Mouse (Mus musculus) embryonic facial prominence, embryonic 15.5 days (tissue): ENCODE measurements at regions not wholly inside any gene's neighbourhood (a gene's known extent, or its start where the extent isn't known, plus 50 kb on each side); places are given as distances from the start of the nearest gene placed in this dataset.

Experiments
- ATAC-seq: fragments of 200-750 bp; cut with Nextera tagmentation; 2 replicates; pipeline ENCODE4 v1.8.0; 2017; ENCODE audit warnings: low read depth, moderate TSS enrichment; ENCODE audit not compliant: insufficient number of reproducible peaks, low FRiP score, low TSS enrichment
- H3K27ac ChIP-seq: fragments of 300-500 bp; sonication (generic); replicated peaks from 2 replicates; pipeline ENCODE4 v1.5.1; 2015; ENCODE audit warnings: mild to moderate bottlenecking, inconsistent platforms
- H3K27me3 ChIP-seq: fragments of 300-500 bp; sonication (generic); 2 replicates; pipeline ENCODE4 v1.6.1; 2015; ENCODE audit warnings: inconsistent platforms
- H3K36me3 ChIP-seq: fragments of 300-500 bp; sonication (generic); 2 replicates; pipeline ENCODE4 v1.6.1; 2015; ENCODE audit warnings: mild to moderate bottlenecking, inconsistent platforms
- H3K4me1 ChIP-seq: fragments of 300-500 bp; sonication (generic); 2 replicates; pipeline ENCODE4 v1.6.1; 2015; ENCODE audit warnings: inconsistent platforms
- H3K4me2 ChIP-seq: fragments of 300-500 bp; sonication (generic); replicated peaks from 2 replicates; pipeline ENCODE4 v1.6.1; 2015; ENCODE audit warnings: mild to moderate bottlenecking, inconsistent platforms
- H3K4me3 ChIP-seq: fragments of 300-500 bp; sonication (generic); replicated peaks from 2 replicates; pipeline ENCODE4 v1.5.1; 2015; ENCODE audit warnings: mild to moderate bottlenecking, inconsistent platforms
- H3K9ac ChIP-seq: fragments of 300-500 bp; sonication (generic); 2 replicates; pipeline ENCODE4 v1.6.1; 2015; ENCODE audit warnings: inconsistent platforms
- H3K9me3 ChIP-seq: fragments of 300-500 bp; sonication (generic); replicated peaks from 2 replicates; pipeline ENCODE4 v1.6.1; 2016; ENCODE audit warnings: inconsistent platforms
- WGBS: fragments of 180-500 bp; shearing (Covaris S2); methylation state at CpG from one replicate; pipeline ENCODE4 v1.1.7; 2015; 5-methylcytosine and 5-hydroxymethylcytosine counted together

GRCm38 (mm10) chr9:112014796-112015195, 220.9 kb downstream of the Arpp21 start:
- no peaks in the 10 kb centered on the region for H3K27me3 ChIP-seq
- WGBS: 58% methylated on average over 6 of the region's 6 CpGs
- no peaks in the 10 kb centered on the region for H3K36me3 ChIP-seq
- no peak overlapping the region for H3K4me2 ChIP-seq
- H3K9ac ChIP-seq: no peak overlapping the region
- no peak overlapping the region for H3K4me3 ChIP-seq
- no peak for ATAC-seq
- no peaks in the 10 kb centered on the region for H3K4me1 ChIP-seq
- no peak overlapping the region for H3K27ac ChIP-seq
- H3K9me3 ChIP-seq: no peaks in the 10 kb centered on the region

- Histone ChIP-seq H3K9ac (no peak overlapping the region), H3K27me3 (no peaks in the 10 kb centered on the region)
- ATAC-seq: no peak
Observed at GRCm38 (mm10) chr9:111994401-111994800, 241.3 kb downstream of the Arpp21 start.

GRCm38 (mm10) chr9:111993844-111994243, 241.9 kb downstream of the Arpp21 start:
- H3K4me3 ChIP-seq: no peak overlapping the region
- H3K4me2 ChIP-seq: no peak overlapping the region
- no peaks in the 10 kb centered on the region for H3K36me3 ChIP-seq
- no peaks in the 10 kb centered on the region for H3K27me3 ChIP-seq
- no peak for ATAC-seq
- H3K9me3 ChIP-seq: no peaks in the 10 kb centered on the region
- no peak overlapping the region for H3K9ac ChIP-seq
- H3K4me1 ChIP-seq: no peaks in the 10 kb centered on the region
- WGBS: 29% methylated on average over 4 of the region's 4 CpGs
- no peak overlapping the region for H3K27ac ChIP-seq

More at GRCm38 (mm10) chr9:111994401-111994800, 241.3 kb downstream of the Arpp21 start:
- whole genome bisulfite sequencing: 37% methylated on average over 4 of the region's 4 CpGs
- no peak overlapping the region for H3K4me3 ChIP-seq
- H3K27ac ChIP-seq: no peak overlapping the region
- no peaks in the 10 kb centered on the region for H3K4me1 ChIP-seq
- no peak overlapping the region for H3K4me2 ChIP-seq
- H3K9me3 ChIP-seq: no peaks in the 10 kb centered on the region
- no peaks in the 10 kb centered on the region for H3K36me3 ChIP-seq

- Histone ChIP-seq H3K4me3 (no peak overlapping the region), H3K27ac (no peak overlapping the region), H3K36me3 (no peaks in the 10 kb centered on the region), H3K27me3 (no peaks in the 10 kb centered on the region), H3K9ac (no peak overlapping the region), H3K9me3 (no peaks in the 10 kb centered on the region), H3K4me2 (no peak overlapping the region), H3K4me1 (no peaks in the 10 kb centered on the region)
- WGBS: 85% methylated on average over 3 of the region's 3 CpGs
- no peak for ATAC-seq
Observed at GRCm38 (mm10) chr9:111990060-111990459, 245.7 kb downstream of the Arpp21 start.

DNA sequence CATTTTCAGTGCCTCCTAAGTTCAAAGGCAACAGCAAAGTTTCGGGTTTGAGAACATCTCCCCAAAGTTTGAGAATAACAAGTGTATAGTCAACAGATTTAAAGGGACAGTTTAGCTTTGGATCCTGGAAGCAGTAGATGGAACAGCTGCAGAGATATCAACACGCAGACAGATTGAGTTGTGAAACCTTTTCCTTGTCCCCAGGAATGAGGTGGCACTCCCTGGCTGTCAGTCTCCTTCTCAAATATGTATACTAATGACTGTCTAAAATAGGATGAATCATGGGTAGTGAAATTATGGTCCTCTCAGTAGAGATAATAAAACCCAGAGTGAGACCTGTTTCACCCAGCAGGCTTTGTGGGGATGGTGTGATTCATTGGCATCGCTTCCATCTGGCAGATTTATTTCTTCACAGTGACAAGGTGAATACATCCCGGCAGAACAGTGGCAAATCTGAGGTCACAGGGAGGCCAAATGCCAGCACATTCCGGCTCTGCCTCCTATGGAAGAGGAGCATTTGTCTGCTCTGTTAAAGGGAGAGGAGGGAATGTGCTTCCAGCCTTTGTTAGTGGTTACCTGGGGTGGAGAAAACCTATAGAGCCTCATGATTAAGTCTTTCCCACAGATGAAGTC, 272.2 kb downstream of the Arpp21 start:
- Histone ChIP-seq H3K4me1 (no peaks in the 10 kb centered on the region), H3K27me3 (no peaks in the 10 kb centered on the region), H3K4me3 (no peak overlapping the region), H3K9me3 (no peaks in the 10 kb centered on the region), H3K27ac (no peak overlapping the region), H3K9ac (no peak overlapping the region), H3K36me3 (no peaks in the 10 kb centered on the region), H3K4me2 (no peak overlapping the region)
- WGBS: 51% methylated on average over 5 of the region's 5 CpGs
- no peak for ATAC-seq

- Histone ChIP-seq H3K4me3 (no peak overlapping the region), H3K4me2 (no peak overlapping the region), H3K9me3 (no peaks in the 10 kb centered on the region), H3K27me3 (no peaks in the 10 kb centered on the region), H3K36me3 (no peaks in the 10 kb centered on the region), H3K4me1 (no peaks in the 10 kb centered on the region), H3K9ac (no peak overlapping the region), H3K27ac (no peak overlapping the region)
- ATAC-seq: no peak
- 48% methylated on average over 2 of the region's 2 CpGs for WGBS
Observed at GRCm38 (mm10) chr9:111957799-111958198, 267.7 kb upstream of the Stac start.

DNA sequence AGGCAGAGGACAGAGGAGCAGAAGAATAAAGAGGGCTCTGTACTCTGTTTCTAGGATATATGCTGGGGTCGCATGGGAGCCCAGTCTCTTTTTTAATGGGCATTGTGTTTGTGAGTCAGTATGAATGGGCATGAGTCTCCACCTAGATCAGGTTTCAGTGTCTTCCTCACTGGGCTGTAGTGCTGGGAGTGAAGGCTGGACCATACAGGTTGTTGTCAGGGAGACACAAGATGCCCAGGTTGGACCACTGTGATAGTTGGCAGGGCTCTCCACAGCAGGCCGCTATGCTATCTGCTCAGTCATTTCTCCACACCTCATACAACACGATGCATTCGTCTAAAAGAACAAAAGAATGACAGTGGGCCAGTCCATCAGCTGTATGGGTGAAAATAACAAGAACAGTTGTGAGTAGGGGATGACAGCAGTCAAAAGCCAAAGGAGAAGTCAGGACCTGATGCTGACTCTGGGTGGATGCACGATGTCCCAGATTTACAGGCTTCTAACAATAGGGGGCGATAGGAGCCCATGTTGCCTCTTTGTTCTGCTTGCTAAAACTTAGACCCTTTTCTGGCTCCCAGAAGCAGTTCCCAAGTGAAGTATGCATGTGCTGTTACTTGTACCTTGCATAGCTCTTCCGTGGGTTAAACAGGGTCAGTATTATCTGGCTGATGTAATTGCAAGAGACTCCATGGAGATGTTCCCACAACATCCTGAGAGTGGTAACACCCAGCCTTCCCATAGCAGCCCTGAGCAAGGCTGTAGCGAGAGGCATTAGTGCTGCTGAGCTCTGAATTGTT, 249.3 kb upstream of the Stac start:
- 35% methylated on average over 8 of the region's 8 CpGs for WGBS
- no peaks in the 10 kb centered on the region for H3K4me1 ChIP-seq
- ATAC-seq: no peak

GRCm38 (mm10) chr9:111932455-111932854, 242.3 kb upstream of the Stac start:
- 69% methylated on average over 6 of the region's 6 CpGs for WGBS
- Histone ChIP-seq H3K9ac (no peak overlapping the region), H3K27ac (no peak overlapping the region), H3K9me3 (no peaks in the 10 kb centered on the region), H3K27me3 (no peaks in the 10 kb centered on the region), H3K4me3 (no peak overlapping the region), H3K4me2 (no peak overlapping the region), H3K36me3 (no peaks in the 10 kb centered on the region), H3K4me1 (no peaks in the 10 kb centered on the region)
- no peak for ATAC-seq

More for the DNA sequence above, 249.3 kb upstream of the Stac start:
- Histone ChIP-seq H3K4me3 (no peak overlapping the region), H3K4me2 (no peak overlapping the region), H3K27ac (no peak overlapping the region), H3K36me3 (no peaks in the 10 kb centered on the region), H3K9me3 (no peaks in the 10 kb centered on the region), H3K9ac (no peak overlapping the region), H3K27me3 (no peaks in the 10 kb centered on the region)

DNA sequence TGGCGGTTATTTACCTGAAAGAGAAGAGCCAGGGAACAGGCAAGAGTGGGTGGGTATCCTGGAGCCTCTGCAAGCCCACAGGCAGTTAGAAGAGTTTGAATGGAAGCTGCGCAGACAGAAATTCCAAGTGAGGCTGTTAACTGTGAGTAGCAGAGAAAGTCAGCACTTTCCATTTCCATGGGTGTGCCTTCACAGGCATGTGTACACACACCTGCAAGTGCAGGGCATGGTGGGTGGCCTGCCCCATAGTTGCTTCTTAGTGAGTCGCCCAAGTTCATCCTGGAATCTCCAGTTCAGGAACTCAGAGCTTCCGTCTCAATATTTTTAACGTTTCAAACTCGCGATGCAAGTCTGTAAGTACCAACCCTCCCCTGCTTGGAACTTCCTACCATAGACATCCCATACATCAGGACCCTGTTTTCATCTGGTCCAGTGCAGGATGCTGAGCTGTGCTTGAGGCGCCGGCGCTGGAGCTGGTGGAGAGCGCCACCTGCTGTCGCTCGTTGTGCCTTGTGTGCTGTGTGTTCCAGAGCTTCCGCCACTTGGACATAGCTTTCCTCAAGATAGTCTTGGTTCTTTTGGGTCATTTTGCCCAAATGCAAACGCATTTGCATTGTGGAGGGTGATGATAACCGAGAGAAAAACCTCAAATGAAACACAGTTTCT, 228.3 kb upstream of the Stac start:
- Histone ChIP-seq H3K9ac (no peak overlapping the region), H3K4me1 (no peaks in the 10 kb centered on the region), H3K27ac (no peak overlapping the region), H3K9me3 (no peaks in the 10 kb centered on the region), H3K4me2 (no peak overlapping the region), H3K4me3 (no peak overlapping the region), H3K27me3 (no peaks in the 10 kb centered on the region), H3K36me3 (no peaks in the 10 kb centered on the region)
- 17% methylated on average over 16 of the region's 16 CpGs for WGBS
- ATAC-seq: peak; percentile 29; the same call in 1 of the 2 replicates

DNA sequence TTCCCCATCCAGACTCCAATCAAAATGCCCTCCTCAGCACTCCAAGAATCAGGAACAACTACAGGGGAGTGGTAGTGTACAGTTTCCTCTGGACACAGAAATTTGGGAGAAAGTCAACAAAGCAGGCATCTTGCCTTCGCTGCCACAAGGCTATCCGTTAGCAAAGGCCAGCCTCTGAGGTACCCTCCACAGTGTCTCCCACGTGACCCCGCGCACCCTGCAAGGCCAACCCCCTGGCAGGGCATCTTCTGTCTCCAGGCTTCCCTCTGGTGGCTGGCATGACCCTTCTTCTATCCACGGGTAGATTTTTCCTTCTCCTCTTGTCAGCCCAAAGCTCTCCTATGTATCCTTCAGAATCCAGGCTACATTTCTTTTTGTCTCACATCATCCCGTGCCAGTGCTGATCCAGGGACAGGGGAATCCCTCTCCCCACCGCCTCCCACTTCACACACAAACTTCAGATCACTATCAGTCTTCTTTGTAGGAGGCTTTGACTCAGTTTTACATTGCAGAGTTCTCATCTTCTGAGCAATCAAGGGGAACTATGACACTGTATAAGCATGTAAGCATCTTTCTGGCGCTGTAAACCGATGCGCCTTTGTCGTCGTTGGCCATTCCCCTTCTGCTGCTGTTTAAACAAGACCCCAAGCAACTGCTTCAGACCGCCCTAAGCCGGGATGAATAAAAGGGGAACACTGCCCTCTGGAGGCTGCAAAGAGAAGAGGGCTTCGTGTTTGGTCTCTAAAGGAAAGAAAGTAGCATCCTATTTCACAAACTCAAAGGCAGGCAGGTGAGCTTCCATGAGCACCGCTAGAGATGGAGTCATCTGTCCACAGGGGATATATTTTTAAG, 226.8 kb upstream of the Stac start:
- Histone ChIP-seq H3K4me1 (no peaks in the 10 kb centered on the region), H3K9ac (no peak overlapping the region), H3K36me3 (no peaks in the 10 kb centered on the region), H3K27me3 (no peaks in the 10 kb centered on the region), H3K27ac (no peak overlapping the region), H3K4me3 (no peak overlapping the region), H3K4me2 (0 out of 2 replicates have a peak overlapping the region, but pooled peaks have one; percentile 17), H3K9me3 (no peaks in the 10 kb centered on the region)
- WGBS: 32% methylated on average over 17 of the region's 17 CpGs
- ATAC-seq: no peak

GRCm38 (mm10) chr9:111908806-111909205, 218.7 kb upstream of the Stac start:
- Histone ChIP-seq H3K36me3 (no peaks in the 10 kb centered on the region), H3K9me3 (no peaks in the 10 kb centered on the region), H3K27ac (no peak overlapping the region), H3K4me3 (no peak overlapping the region), H3K4me1 (no peaks in the 10 kb centered on the region), H3K27me3 (0 out of 2 replicates have a peak, but pooled peaks cover 3% of the 10 kb centered on the region), H3K4me2 (no peak overlapping the region), H3K9ac (no peak overlapping the region)
- no peak for ATAC-seq
- WGBS: 17% methylated on average over 4 of the region's 4 CpGs
